Mouse (Mus musculus) spleen, adult 2 months (tissue): ENCODE results near the gene Nxf1.

Source experiments
- CTCF ChIP-seq: fragments of 200-500 bp; IDR thresholded peaks from 2 replicates; pipeline ENCODE4 v1.5.1; 2011; ENCODE audit warnings: mild to moderate bottlenecking, inconsistent platforms; ENCODE audit not compliant: insufficient read depth, insufficient read length, insufficient replicate concordance; ENCODE audit errors: extremely low read depth
- POLR2A ChIP-seq: fragments of 200-500 bp; IDR thresholded peaks from 2 replicates; pipeline ENCODE4 v1.6.1; 2011; ENCODE audit warnings: low read depth, low read length, inconsistent platforms

DNA sequence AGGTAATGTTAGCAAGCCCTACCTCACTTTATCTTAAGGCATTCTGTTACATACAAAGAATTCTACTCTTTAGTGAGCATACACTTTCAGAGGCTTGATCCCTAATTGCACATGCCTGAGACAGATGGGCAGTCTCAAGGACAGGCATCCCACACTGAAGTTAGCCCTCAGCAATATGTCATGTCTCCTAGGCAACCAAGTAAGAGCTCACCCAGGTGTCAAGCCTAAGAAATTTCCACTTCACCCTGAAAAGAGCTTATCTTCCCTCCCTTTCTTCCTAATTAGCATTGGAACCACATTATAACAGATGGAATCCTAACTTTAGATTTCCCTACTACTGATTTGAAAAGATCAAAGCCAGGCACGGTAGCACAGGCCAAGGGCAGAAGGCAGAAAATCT lies 32.3 kb downstream of the Nxf1 start:
- TF ChIP-seq POLR2A (no peak), CTCF (no peak)
